Mouse (Mus musculus): ENCODE data around the gene Spink2. TPM values are rescaled to one million over a fixed set of nuclear protein-coding genes. Genes with fewer than 3 reads are reported as not detected.
"Not testable (repeated sequence)": the region's sequence is repeated elsewhere in the genome, so short reads cannot be mapped to it uniquely, and the experiment has no call there.

The Spink2 gene
- polyA plus RNA-seq, 1 experiment from 2014 or later: not detected

- no peak overlapping the region for H3K9ac ChIP-seq (replicated peaks; ENCODE audit: low read length)
- 0 out of 2 replicates have a peak overlapping the region, but pooled peaks have one; percentile 5 for H3K27ac ChIP-seq (replicated peaks; ENCODE audit: low read depth, low read length)
- ATAC-seq (ENCODE audit: low FRiP score, low TSS enrichment) (peak; percentile 57; the same call in 1 of the 2 replicates), DNase-seq (peak; percentile 62)
- no peaks in the 10 kb centered on the region for H3K9me3 ChIP-seq (ENCODE audit: control insufficient read depth, low read length)
- no peaks in the 10 kb centered on the region for H3K36me3 ChIP-seq (ENCODE audit: control insufficient read depth, insufficient read depth, low read length)
- H3K4me1 ChIP-seq (ENCODE audit: control insufficient read depth, insufficient read depth, low read length): peaks cover 4% of the 10 kb centered on the region; the same call in 1 of the 2 replicates
- peak overlapping the region; percentile 46 for H3K4me2 ChIP-seq (ENCODE audit: low read length)
- 21% methylated on average over 26 of the region's 26 CpGs for WGBS
- H3K27me3 ChIP-seq (ENCODE audit: control insufficient read depth, insufficient read depth, low read length): no peaks in the 10 kb centered on the region
- no peak overlapping the region for H3K4me3 ChIP-seq (replicated peaks; ENCODE audit: low read depth, low read length)
These were observed 34.8 kb upstream of the Spink2 start for GRCm38 (mm10) chr5:77245787-77246671.

DNA sequence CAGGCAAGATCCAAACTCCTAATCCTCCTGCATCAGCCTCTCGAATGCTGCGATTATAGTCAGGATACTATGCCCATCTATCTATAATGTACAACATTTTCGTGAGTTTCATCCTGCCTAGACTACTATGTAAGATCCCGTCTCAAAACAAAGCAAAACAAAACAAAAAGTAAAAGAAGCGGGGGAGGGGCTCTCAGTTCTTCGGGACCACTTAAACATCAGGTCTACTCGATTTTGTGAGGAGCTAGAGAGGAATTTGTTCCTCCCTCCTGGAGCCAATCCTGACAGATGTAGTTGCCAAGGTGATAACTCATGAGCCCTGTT is 34.2 kb upstream of the Spink2 start:
- H3K4me3 ChIP-seq (replicated peaks; ENCODE audit: low read depth, low read length): no peak overlapping the region
- H3K9ac ChIP-seq (replicated peaks; ENCODE audit: low read length): no peak overlapping the region
- no peaks in the 10 kb centered on the region for H3K9me3 ChIP-seq (ENCODE audit: control insufficient read depth, low read length)
- ATAC-seq (ENCODE audit: low FRiP score, low TSS enrichment) (no peak), DNase-seq (no peak)
- peak overlapping the region; percentile 46 for H3K4me2 ChIP-seq (ENCODE audit: low read length)
- 0 out of 2 replicates have a peak overlapping the region, but pooled peaks have one; percentile 5 for H3K27ac ChIP-seq (replicated peaks; ENCODE audit: low read depth, low read length)
- H3K4me1 ChIP-seq (ENCODE audit: control insufficient read depth, insufficient read depth, low read length): peaks cover 4% of the 10 kb centered on the region; the same call in 1 of the 2 replicates
- no peaks in the 10 kb centered on the region for H3K36me3 ChIP-seq (ENCODE audit: control insufficient read depth, insufficient read depth, low read length)
- no peaks in the 10 kb centered on the region for H3K27me3 ChIP-seq (ENCODE audit: control insufficient read depth, insufficient read depth, low read length)
- WGBS: 35% methylated on average over 7 of the region's 7 CpGs

- peaks cover 4% of the 10 kb centered on the region; the same call in 1 of the 2 replicates for H3K4me1 ChIP-seq (ENCODE audit: control insufficient read depth, insufficient read depth, low read length)
- H3K4me2 ChIP-seq (ENCODE audit: low read length): no peak overlapping the region
- no peaks in the 10 kb centered on the region for H3K27me3 ChIP-seq (ENCODE audit: control insufficient read depth, insufficient read depth, low read length)
- no peak overlapping the region for H3K4me3 ChIP-seq (replicated peaks; ENCODE audit: low read depth, low read length)
- WGBS: 27% methylated on average over 8 of the region's 8 CpGs
- ATAC-seq (ENCODE audit: low FRiP score, low TSS enrichment) (no peak), DNase-seq (peak; percentile 57)
- H3K36me3 ChIP-seq (ENCODE audit: control insufficient read depth, insufficient read depth, low read length): no peaks in the 10 kb centered on the region
- H3K9me3 ChIP-seq (ENCODE audit: control insufficient read depth, low read length): no peaks in the 10 kb centered on the region
- no peak overlapping the region for H3K9ac ChIP-seq (replicated peaks; ENCODE audit: low read length)
- no peak overlapping the region for H3K27ac ChIP-seq (replicated peaks; ENCODE audit: low read depth, low read length)
These were observed 33.2 kb upstream of the Spink2 start for GRCm38 (mm10) chr5:77244331-77244987.

- H3K4me1 ChIP-seq (ENCODE audit: control insufficient read depth, insufficient read depth, low read length): no peaks in the 10 kb centered on the region
- H3K4me2 ChIP-seq (ENCODE audit: low read length): no peak overlapping the region
- H3K9ac ChIP-seq (replicated peaks; ENCODE audit: low read length): no peak overlapping the region
- no peaks in the 10 kb centered on the region for H3K27me3 ChIP-seq (ENCODE audit: control insufficient read depth, insufficient read depth, low read length)
- H3K27ac ChIP-seq (replicated peaks; ENCODE audit: low read depth, low read length): no peak overlapping the region
- no peaks in the 10 kb centered on the region for H3K9me3 ChIP-seq (ENCODE audit: control insufficient read depth, low read length)
- H3K4me3 ChIP-seq (replicated peaks; ENCODE audit: low read depth, low read length): no peak overlapping the region
- WGBS: 79% methylated on average over 2 of the region's 2 CpGs
- no peak for DNase-seq
- no peak for ATAC-seq (ENCODE audit: low FRiP score, low TSS enrichment)
- no peaks in the 10 kb centered on the region for H3K36me3 ChIP-seq (ENCODE audit: control insufficient read depth, insufficient read depth, low read length)
These were observed 25.8 kb upstream of the Spink2 start for GRCm38 (mm10) chr5:77237104-77237503.

- ATAC-seq (ENCODE audit: low FRiP score, low TSS enrichment) (no peak), DNase-seq (peak; percentile 14)
- Histone ChIP-seq H3K4me3 (replicated peaks; ENCODE audit: low read depth, low read length) (no peak overlapping the region), H3K27me3 (ENCODE audit: control insufficient read depth, insufficient read depth, low read length) (no peaks in the 10 kb centered on the region), H3K4me2 (ENCODE audit: low read length) (no peak overlapping the region), H3K36me3 (ENCODE audit: control insufficient read depth, insufficient read depth, low read length) (no peaks in the 10 kb centered on the region), H3K9me3 (ENCODE audit: control insufficient read depth, low read length) (no peaks in the 10 kb centered on the region), H3K9ac (replicated peaks; ENCODE audit: low read length) (no peak overlapping the region), H3K4me1 (ENCODE audit: control insufficient read depth, insufficient read depth, low read length) (no peaks in the 10 kb centered on the region), H3K27ac (replicated peaks; ENCODE audit: low read depth, low read length) (no peak overlapping the region)
- 17% methylated on average over 3 of the region's 3 CpGs for WGBS
These were observed 23.6 kb upstream of the Spink2 start for GRCm38 (mm10) chr5:77234921-77235320.

- H3K27me3 ChIP-seq (ENCODE audit: control insufficient read depth, insufficient read depth, low read length); H3K4me2 ChIP-seq (ENCODE audit: low read length); DNase-seq; H3K9ac ChIP-seq (replicated peaks; ENCODE audit: low read length); H3K27ac ChIP-seq (replicated peaks; ENCODE audit: low read depth, low read length); ATAC-seq (ENCODE audit: low FRiP score, low TSS enrichment); H3K4me3 ChIP-seq (replicated peaks; ENCODE audit: low read depth, low read length); H3K4me1 ChIP-seq (ENCODE audit: control insufficient read depth, insufficient read depth, low read length); H3K9me3 ChIP-seq (ENCODE audit: control insufficient read depth, low read length); H3K36me3 ChIP-seq (ENCODE audit: control insufficient read depth, insufficient read depth, low read length): not testable (repeated sequence)
- WGBS: 97% methylated on average over 4 of the region's 4 CpGs
These were observed 20.6 kb upstream of the Spink2 start for GRCm38 (mm10) chr5:77231863-77232262.

DNA sequence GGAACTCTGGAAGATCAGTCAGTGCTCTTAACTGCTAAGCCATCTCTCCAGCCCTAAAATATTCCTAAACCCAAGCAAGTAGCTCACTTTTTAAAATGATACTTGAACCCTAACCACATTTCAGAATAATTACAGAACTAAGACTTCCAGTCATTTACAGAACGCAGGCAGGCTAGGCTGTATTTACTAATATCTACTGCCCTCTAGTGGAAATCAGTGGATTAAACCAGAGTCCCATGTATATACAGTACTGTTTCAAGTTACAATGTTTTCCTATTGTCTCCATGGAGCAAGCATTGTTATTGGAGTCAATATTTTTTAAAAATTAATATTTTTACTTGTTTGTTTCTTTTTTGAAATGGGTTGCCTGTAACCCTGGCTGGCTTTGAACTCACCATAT is 17.7 kb upstream of the Spink2 start:
- Histone ChIP-seq H3K4me3 (replicated peaks; ENCODE audit: low read depth, low read length) (no peak overlapping the region), H3K36me3 (ENCODE audit: control insufficient read depth, insufficient read depth, low read length) (no peaks in the 10 kb centered on the region), H3K27me3 (ENCODE audit: control insufficient read depth, insufficient read depth, low read length) (no peaks in the 10 kb centered on the region), H3K4me1 (ENCODE audit: control insufficient read depth, insufficient read depth, low read length) (no peaks in the 10 kb centered on the region), H3K4me2 (ENCODE audit: low read length) (no peak overlapping the region), H3K9me3 (ENCODE audit: control insufficient read depth, low read length) (no peaks in the 10 kb centered on the region), H3K9ac (replicated peaks; ENCODE audit: low read length) (no peak overlapping the region), H3K27ac (replicated peaks; ENCODE audit: low read depth, low read length) (no peak overlapping the region)
- DNase-seq (peak; percentile 83), ATAC-seq (ENCODE audit: low FRiP score, low TSS enrichment) (peak; percentile 68; the same call in 1 of the 2 replicates)
- 32% methylated on average over 1 of the region's 1 CpGs for WGBS

DNA sequence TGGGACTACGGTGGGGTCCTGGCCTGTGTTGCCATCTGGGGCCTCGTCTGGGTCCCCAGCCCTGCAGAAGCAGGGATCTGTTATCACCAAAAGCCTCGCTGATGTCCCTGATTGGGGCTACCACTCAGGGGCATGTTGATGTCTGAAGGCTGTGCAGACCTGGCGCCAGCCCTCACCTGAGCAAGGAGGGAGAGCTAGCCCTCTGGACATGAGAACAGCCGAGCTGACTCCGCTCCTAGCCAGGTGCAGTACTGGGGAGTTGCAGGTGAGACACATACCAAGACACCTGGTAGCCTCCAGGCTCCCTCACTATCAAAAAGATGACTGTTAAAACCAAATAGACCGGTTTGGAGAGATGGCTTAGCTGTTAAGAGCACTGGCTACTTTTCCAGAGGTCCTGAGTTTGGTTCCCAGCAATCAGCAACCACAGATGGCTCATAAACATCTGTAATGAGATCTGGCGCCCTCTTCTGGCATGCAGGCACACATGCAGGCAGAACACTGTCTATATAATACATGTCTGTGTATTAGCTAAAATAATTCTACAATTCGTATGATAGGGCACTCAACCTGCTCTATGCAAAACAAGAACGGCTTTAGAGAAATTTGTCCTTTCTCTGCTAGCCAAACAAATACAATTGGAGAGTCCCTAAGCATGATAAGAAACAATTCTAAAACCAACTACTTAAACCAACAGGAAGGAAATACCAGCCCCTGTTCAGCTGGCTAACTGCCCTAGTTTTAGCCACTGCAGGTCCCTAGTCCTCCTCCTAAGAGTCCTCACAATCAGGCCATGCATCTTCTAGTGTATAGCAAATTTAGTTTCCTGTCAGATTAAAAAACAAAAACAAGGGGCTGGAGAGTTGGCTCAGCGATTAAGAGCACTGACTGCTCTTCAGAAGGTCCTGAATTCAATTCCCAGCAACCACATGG is 12.0 kb upstream of the Spink2 start:
- ATAC-seq (ENCODE audit: low FRiP score, low TSS enrichment) (no peak), DNase-seq (no peak)
- no peaks in the 10 kb centered on the region for H3K4me1 ChIP-seq (ENCODE audit: control insufficient read depth, insufficient read depth, low read length)
- no peak overlapping the region for H3K27ac ChIP-seq (replicated peaks; ENCODE audit: low read depth, low read length)
- no peak overlapping the region for H3K4me3 ChIP-seq (replicated peaks; ENCODE audit: low read depth, low read length)
- WGBS: 77% methylated on average over 11 of the region's 11 CpGs
- no peaks in the 10 kb centered on the region for H3K36me3 ChIP-seq (ENCODE audit: control insufficient read depth, insufficient read depth, low read length)
- H3K9me3 ChIP-seq (ENCODE audit: control insufficient read depth, low read length): no peaks in the 10 kb centered on the region
- H3K4me2 ChIP-seq (ENCODE audit: low read length): no peak overlapping the region
- no peak overlapping the region for H3K9ac ChIP-seq (replicated peaks; ENCODE audit: low read length)
- no peaks in the 10 kb centered on the region for H3K27me3 ChIP-seq (ENCODE audit: control insufficient read depth, insufficient read depth, low read length)

All from midbrain, embryonic 14.5 days (tissue).